Mouse (Mus musculus): Measurements from ENCODE around the gene Steap4.
"Not testable (repeated sequence)": the region's sequence is repeated elsewhere in the genome, so short reads cannot be mapped to it uniquely, and the experiment has no call there.

The Steap4 gene

GRCm38 (mm10) chr5:7960176-7960575 lies at the start of gene Steap4:
Steap4 (plus strand) TSS chr5:7960457.
- DNase-seq, result peak; percentile 7 to 13

DNA sequence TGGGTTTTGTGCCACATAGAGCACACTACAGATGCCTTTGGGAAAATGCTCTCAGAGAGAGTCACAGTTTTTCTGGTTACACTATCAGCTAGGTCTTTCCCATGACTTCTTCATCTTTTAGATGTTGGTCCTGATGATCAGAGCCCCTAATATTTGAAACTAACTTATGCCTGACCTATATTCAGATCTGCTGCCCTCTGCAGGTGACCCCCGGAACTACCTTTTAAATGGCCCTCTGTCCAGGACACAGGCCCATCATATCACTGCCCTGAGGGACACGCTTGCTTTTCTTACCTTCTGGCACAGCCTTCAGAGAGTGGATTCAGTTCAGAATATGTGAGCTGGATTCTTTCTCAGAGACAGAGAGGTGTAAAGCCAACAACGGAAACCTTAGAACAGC lies 48.3 kb upstream of the Steap4 start:
- DNase-seq, result peak in 1 of 2 experiments; percentile 1

DNA sequence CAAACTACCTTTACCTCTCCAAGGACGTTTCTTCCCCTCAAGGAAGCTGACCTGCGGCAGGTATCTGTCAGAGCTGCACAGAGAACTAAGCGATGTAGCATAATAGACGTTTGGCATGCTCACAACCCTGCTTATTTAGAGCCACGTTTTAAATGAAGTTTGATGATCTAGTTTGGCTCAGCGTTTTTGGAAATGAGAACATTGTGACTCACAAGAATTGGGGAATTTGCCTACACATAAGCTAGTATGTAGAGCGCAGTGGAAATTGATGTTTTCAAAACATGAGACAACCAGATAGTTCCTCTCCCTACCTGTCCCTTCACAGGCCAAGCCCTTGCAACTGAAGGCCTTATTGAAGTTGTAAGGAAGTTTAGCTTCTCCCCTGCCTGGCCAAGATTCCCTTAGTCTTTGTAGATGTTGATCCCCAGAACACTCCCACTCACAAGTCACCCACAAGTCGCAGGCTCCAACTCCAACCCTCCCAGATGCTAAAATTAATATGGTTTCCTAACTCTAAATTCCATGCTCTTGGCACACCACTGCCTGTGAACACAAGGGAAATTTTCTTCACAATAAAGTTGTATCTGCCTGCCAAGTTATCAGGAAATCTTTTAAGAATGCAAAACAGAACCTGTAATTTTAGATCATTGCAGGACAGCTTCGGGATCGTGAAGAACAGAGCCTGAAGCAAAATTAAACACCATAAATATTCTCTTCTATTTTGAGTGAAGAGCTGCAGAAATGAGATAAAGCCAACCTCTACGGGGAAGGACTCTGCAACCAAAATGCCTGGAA lies 42.6 kb upstream of the Steap4 start:
- no peak for DNase-seq

DNA sequence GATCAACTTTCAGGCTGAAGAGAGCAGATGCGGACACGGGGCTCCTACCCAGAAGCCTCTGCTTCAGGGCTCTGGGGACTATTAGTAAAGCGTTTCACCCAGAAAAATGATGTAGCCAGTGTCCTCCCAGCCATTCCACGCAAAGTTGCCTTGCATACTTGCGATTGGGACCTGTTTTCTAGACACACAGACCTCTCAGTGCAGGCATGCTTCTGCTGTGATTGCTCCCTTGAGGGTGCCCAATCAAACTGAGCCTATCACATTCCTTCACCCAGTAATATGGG lies 42.0 kb upstream of the Steap4 start:
- no peak for DNase-seq

GRCm38 (mm10) chr5:7919681-7920080 lies 40.6 kb upstream of the Steap4 start:
- no peak for DNase-seq

- DNase-seq, result no peak
Measured at GRCm38 (mm10) chr5:7922751-7923150, 37.5 kb upstream of the Steap4 start.

GRCm38 (mm10) chr5:7923666-7924065 lies 36.6 kb upstream of the Steap4 start:
- no peak for DNase-seq

GRCm38 (mm10) chr5:7932234-7933221 lies 27.7 kb upstream of the Steap4 start:
- DNase-seq, result no peak

GRCm38 (mm10) chr5:7933495-7933894 lies 26.8 kb upstream of the Steap4 start:
- DNase-seq, result not testable (repeated sequence)

GRCm38 (mm10) chr5:7933933-7934675 lies 26.2 kb upstream of the Steap4 start:
- DNase-seq, result no peak

GRCm38 (mm10) chr5:7954838-7955237 lies 5.4 kb upstream of the Steap4 start:
- DNase-seq, result no peak

- DNase-seq, result no peak
Measured at GRCm38 (mm10) chr5:7955371-7955966, 4.8 kb upstream of the Steap4 start.

GRCm38 (mm10) chr5:7958061-7958460 lies 2.2 kb upstream of the Steap4 start:
- DNase-seq, result no peak

DNA sequence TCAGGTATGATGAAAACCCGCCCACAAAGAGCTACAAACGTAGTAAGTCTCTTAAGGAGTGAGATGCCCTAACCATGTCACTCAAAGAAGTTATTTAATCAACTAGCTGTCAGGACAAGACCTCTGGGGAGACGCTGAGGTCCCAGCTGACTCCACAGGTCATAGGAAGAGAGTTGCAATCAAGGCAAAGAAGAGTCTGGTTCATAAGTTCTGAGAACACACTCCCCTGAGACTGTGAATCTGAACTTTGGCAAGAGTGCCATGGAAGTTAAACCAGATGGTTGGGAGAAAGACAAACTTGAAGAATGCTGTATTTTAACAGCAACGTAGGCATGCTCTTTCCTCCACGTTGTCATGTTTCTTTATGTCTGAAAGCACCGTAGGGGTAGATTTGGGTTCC lies 971 bp upstream of the Steap4 start:
- DNase-seq, result no peak

DNA sequence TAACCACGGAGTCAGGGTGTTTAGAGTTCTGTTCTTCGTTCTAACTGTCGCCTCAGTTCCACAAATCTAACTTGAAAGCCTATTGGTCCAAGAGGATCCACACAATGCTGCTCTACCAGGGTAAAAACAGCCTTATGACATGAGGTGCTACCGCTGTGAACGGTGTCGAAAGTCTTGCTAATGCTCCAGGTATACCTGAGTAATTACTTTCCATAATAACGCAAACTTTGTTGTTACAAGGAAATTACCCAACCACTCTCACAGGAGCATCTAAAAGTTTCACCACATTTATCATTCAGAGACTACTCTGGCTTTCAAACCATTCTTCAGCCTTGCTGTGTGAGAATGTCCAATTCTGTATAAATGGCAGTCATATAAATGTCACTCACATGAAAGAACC lies 856 bp downstream of the Steap4 start:
- DNase-seq, result no peak

DNA sequence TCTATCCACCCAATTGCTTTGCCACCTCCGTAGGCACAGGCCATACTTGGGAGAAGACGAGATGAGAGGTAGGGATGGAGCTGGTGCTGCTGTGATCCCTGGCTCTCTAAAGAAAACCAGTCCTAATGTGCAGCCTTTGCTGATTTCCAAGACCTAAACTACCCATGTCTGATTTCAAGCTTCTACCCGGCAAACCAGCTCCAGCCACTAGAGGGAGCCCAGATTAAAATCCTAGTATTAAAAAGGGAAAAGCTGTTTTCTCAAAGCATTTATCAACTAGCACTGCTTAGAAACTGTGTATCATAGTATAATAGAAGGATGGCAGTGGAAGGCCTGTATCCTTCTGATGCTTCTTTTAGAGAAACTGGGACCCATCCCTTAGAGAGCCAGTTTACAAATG lies 5.0 kb downstream of the Steap4 start:
- DNase-seq, result peak in 1 of 2 experiments; percentile 29

DNA sequence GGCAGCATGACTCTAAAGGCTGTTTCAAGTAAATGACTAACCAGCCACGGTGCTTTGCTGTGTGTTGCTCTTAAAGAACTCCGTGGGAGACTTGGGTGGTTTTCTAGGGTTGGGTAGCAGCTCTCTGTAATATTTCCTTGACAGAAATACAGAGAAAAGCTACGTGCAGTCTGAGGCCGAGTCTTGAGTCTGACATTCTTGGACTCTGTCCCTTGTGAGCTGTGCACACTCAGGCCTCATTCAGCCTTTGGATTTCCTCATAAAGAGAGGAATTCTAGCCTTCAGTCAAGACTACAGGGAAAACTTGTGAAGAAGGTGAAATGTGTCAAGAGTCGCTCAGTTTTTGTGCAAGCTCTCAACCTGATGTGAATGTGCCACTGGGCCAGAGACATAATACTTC lies 7.9 kb downstream of the Steap4 start:
- no peak for DNase-seq

- DNase-seq, result no peak
Measured at GRCm38 (mm10) chr5:7972266-7972665, 12.0 kb downstream of the Steap4 start.

GRCm38 (mm10) chr5:7974522-7975197 lies 14.4 kb downstream of the Steap4 start:
- no peak for DNase-seq

GRCm38 (mm10) chr5:7980586-7980985 lies 20.3 kb downstream of the Steap4 start:
- no peak for DNase-seq

GRCm38 (mm10) chr5:7987962-7988361 lies 27.7 kb downstream of the Steap4 start:
- DNase-seq, result no peak

DNA sequence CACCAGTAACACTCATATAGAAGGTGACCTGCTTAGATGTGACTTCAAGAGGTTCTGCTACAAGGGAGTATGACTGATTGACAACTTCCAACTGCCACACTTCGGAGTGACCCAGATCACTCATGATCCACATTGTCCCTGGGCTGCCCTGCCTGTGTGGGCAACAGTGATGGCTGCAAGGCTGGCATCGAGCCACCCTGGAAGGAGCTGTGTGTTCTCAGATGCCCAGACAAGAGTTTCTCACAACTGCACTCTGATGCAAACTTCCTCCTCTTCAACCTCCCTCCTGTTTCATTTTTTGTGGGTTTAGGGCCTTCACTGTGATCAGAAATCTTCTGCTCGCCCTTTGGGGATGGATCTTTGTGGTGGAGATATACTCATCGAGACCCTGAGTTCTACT lies 28.2 kb downstream of the Steap4 start:
- DNase-seq, result no peak
